Mouse (Mus musculus) kidney, postnatal 36 days (tissue): ENCODE measurements around the gene Crym.

Experiments
- DNase-seq, 2 experiments: peaks; one replicate each; pipeline ENCODE4 v3.0.0; 2021 to 2022; ENCODE audit warnings: mixed read lengths in 2 of 2

Gene Crym

GRCm38 (mm10) chr7:120158121-120158613 is 43.7 kb downstream of the Crym start:
- DNase-seq: no peak

DNA sequence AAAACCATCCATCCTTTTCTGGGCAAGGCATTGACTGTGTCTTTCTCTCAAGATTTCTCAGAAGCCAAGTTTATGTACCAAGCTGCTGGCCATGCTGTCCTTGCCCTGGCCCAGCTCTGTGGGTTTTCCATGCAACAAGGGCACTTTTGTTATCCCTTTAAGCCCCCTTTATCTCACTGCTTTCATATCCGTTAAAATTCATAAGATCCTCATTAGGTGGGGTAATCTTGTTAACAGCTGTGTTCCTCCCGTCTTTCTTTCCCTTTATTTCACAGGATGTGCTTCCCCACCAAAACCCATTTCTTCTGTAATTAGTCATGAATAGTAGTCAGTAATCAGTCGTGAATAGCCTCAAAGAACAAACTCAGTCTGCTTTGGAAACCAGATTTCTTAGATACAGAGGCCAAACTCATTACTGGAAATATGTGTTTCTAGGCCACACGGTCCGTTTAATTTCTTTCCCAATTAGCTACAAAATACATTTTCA is 44.3 kb downstream of the Crym start:
- DNase-seq: no peak

DNA sequence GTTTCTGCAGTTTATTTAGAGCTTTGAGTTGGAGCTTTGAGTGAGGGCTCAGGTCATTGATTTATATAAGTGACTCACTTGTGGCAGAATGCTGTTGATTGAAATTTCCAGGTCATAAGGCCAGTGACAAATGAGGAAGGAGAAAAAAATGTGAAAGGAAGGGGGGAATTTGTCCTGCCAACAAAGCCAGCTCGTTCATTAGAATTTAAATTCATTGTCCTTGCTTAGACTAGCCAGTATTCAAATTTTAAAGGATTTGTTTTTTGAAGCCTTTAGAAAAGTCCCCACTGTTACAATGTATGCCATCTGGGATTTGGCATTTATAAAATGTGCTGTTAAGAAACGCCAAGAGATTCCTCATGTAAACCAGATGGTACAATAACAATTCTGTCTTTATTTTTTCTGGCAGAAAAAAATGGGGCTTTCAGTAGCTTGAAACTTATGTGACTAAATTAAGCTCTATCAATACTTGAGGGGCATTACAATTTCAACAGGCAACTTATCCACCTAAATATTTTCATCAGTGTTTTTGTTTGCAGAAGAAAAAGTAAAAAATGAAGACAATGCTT is 45.0 kb downstream of the Crym start:
- DNase-seq: no peak

- no peak for DNase-seq
Observed at GRCm38 (mm10) chr7:120150898-120151297, 51.0 kb downstream of the Crym start.

DNA sequence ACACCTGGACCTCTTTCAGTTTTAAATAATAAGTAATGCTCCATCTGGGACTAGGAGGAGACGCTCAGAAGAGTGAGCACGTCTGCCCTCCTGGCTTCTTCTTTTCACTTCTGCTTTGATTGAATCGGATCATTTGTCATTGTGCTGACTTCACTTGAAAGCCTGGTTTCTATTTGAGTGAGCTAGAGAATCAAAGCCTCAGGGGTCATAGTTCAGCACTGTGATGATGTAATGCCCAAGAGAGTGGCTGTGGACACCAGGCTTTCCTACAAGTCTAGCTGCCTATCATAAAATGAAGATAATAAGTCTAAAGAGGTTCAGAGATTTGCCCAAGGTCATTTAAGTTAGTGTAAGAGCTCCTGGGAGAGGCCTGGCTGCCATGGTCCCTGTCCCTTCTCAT is 51.7 kb downstream of the Crym start:
- DNase-seq: peak; percentile 47 to 66

- DNase-seq: no peak
Observed at GRCm38 (mm10) chr7:120145191-120145590, 56.7 kb downstream of the Crym start, which contains the start of gene Zp2. Zp2 (minus strand) TSS chr7:120145291.

DNA sequence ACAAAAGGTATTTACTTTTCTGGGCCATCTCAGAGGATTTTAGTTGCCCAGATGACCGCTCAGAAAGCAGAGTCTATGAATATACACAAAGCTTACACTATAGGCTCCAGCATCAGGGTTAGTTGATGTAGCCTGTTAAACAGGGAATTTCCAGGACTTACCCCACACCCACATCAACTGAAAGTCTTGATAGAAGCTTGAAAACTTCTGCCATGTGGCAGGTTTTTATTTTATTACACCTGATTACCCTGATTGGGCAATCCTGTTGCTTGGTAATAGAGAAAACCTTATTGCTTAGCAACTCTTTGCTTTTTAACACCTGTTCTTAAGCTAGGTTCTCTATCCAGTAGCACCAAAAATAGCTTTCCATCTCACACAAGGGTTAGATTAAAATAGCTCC is 59.2 kb downstream of the Crym start:
- no peak for DNase-seq
